Mouse (Mus musculus): ENCODE data around the gene Irs1. TPM values are rescaled to one million over a fixed set of nuclear protein-coding genes. Genes with fewer than 3 reads are reported as not detected.

The Irs1 gene
- polyA plus RNA-seq, 1 experiment from 2014 or later: 11.5 TPM

GRCm38 (mm10) chr1:82273529-82273928 is 17.7 kb downstream of the Irs1 start:
- ATAC-seq (ENCODE audit: insufficient read depth, low FRiP score, low TSS enrichment) (no peak), DNase-seq (ENCODE audit: low spot score) (no peak)
- no peak overlapping the region for H3K9ac ChIP-seq (ENCODE audit: low read length)
- no peak overlapping the region for H3K4me2 ChIP-seq (ENCODE audit: low read depth)
- H3K36me3 ChIP-seq (ENCODE audit: control insufficient read depth, insufficient read depth, low read length): peaks cover 5% of the 10 kb centered on the region
- H3K9me3 ChIP-seq (ENCODE audit: control insufficient read depth, low read length): no peaks in the 10 kb centered on the region
- no peaks in the 10 kb centered on the region for H3K4me1 ChIP-seq (ENCODE audit: control insufficient read depth, insufficient read depth, low read length)
- no peaks in the 10 kb centered on the region for H3K27me3 ChIP-seq (ENCODE audit: control insufficient read depth, insufficient read depth, low read length)
- no peak overlapping the region for H3K4me3 ChIP-seq (ENCODE audit: low read depth, low read length)
- H3K27ac ChIP-seq (ENCODE audit: low read depth, low read length): no peak overlapping the region
- WGBS: 25% methylated on average over 6 of the region's 6 CpGs

GRCm38 (mm10) chr1:82272231-82272630 is 19.0 kb downstream of the Irs1 start:
- no peaks in the 10 kb centered on the region for H3K4me1 ChIP-seq (ENCODE audit: control insufficient read depth, insufficient read depth, low read length)
- ATAC-seq (ENCODE audit: insufficient read depth, low FRiP score, low TSS enrichment): no peak
- no peak overlapping the region for H3K9ac ChIP-seq (ENCODE audit: low read length)
- H3K27me3 ChIP-seq (ENCODE audit: control insufficient read depth, insufficient read depth, low read length): no peaks in the 10 kb centered on the region
- peaks cover 5% of the 10 kb centered on the region for H3K36me3 ChIP-seq (ENCODE audit: control insufficient read depth, insufficient read depth, low read length)
- no peak overlapping the region for H3K27ac ChIP-seq (ENCODE audit: low read depth, low read length)
- no peak overlapping the region for H3K4me2 ChIP-seq (ENCODE audit: low read depth)
- H3K4me3 ChIP-seq (ENCODE audit: low read depth, low read length): no peak overlapping the region
- no peaks in the 10 kb centered on the region for H3K9me3 ChIP-seq (ENCODE audit: control insufficient read depth, low read length)
- no peak for DNase-seq (ENCODE audit: low spot score)
- 91% methylated on average over 5 of the region's 5 CpGs for WGBS

- no peaks in the 10 kb centered on the region for H3K27me3 ChIP-seq (ENCODE audit: control insufficient read depth, insufficient read depth, low read length)
- H3K4me2 ChIP-seq (ENCODE audit: low read depth): no peak overlapping the region
- ATAC-seq (ENCODE audit: insufficient read depth, low FRiP score, low TSS enrichment) (no peak), DNase-seq (ENCODE audit: low spot score) (no peak)
- WGBS: 88% methylated on average over 4 of the region's 4 CpGs
- H3K36me3 ChIP-seq (ENCODE audit: control insufficient read depth, insufficient read depth, low read length): no peaks in the 10 kb centered on the region
- no peak overlapping the region for H3K4me3 ChIP-seq (ENCODE audit: low read depth, low read length)
- H3K9ac ChIP-seq (ENCODE audit: low read length): no peak overlapping the region
- no peak overlapping the region for H3K27ac ChIP-seq (ENCODE audit: low read depth, low read length)
- H3K9me3 ChIP-seq (ENCODE audit: control insufficient read depth, low read length): no peaks in the 10 kb centered on the region
- no peaks in the 10 kb centered on the region for H3K4me1 ChIP-seq (ENCODE audit: control insufficient read depth, insufficient read depth, low read length)
Observed at GRCm38 (mm10) chr1:82267547-82267946, 23.7 kb downstream of the Irs1 start.

- Histone ChIP-seq H3K27me3 (ENCODE audit: control insufficient read depth, insufficient read depth, low read length) (no peaks in the 10 kb centered on the region), H3K27ac (ENCODE audit: low read depth, low read length) (no peak overlapping the region), H3K4me2 (ENCODE audit: low read depth) (no peak overlapping the region), H3K36me3 (ENCODE audit: control insufficient read depth, insufficient read depth, low read length) (no peaks in the 10 kb centered on the region), H3K9ac (ENCODE audit: low read length) (no peak overlapping the region), H3K4me3 (ENCODE audit: low read depth, low read length) (no peak overlapping the region), H3K9me3 (ENCODE audit: control insufficient read depth, low read length) (no peaks in the 10 kb centered on the region), H3K4me1 (ENCODE audit: control insufficient read depth, insufficient read depth, low read length) (no peaks in the 10 kb centered on the region)
- WGBS: 33% methylated on average over 1 of the region's 1 CpGs
- ATAC-seq (ENCODE audit: insufficient read depth, low FRiP score, low TSS enrichment): no peak
- no peak for DNase-seq (ENCODE audit: low spot score)
Observed at GRCm38 (mm10) chr1:82262331-82262730, 28.9 kb downstream of the Irs1 start.

- Histone ChIP-seq H3K36me3 (ENCODE audit: control insufficient read depth, insufficient read depth, low read length) (no peaks in the 10 kb centered on the region), H3K9ac (ENCODE audit: low read length) (no peak overlapping the region), H3K4me3 (ENCODE audit: low read depth, low read length) (no peak overlapping the region), H3K4me1 (ENCODE audit: control insufficient read depth, insufficient read depth, low read length) (no peaks in the 10 kb centered on the region), H3K27me3 (ENCODE audit: control insufficient read depth, insufficient read depth, low read length) (no peaks in the 10 kb centered on the region), H3K9me3 (ENCODE audit: control insufficient read depth, low read length) (no peaks in the 10 kb centered on the region), H3K4me2 (ENCODE audit: low read depth) (no peak overlapping the region), H3K27ac (ENCODE audit: low read depth, low read length) (no peak overlapping the region)
- no peak for DNase-seq (ENCODE audit: low spot score)
- WGBS: 81% methylated on average over 5 of the region's 5 CpGs
- ATAC-seq (ENCODE audit: insufficient read depth, low FRiP score, low TSS enrichment): no peak
Observed at GRCm38 (mm10) chr1:82261638-82262037, 29.6 kb downstream of the Irs1 start.

- Histone ChIP-seq H3K27ac (ENCODE audit: low read depth, low read length) (no peak overlapping the region), H3K9me3 (ENCODE audit: control insufficient read depth, low read length) (no peaks in the 10 kb centered on the region), H3K4me2 (ENCODE audit: low read depth) (no peak overlapping the region), H3K4me1 (ENCODE audit: control insufficient read depth, insufficient read depth, low read length) (no peaks in the 10 kb centered on the region), H3K9ac (ENCODE audit: low read length) (no peak overlapping the region), H3K27me3 (ENCODE audit: control insufficient read depth, insufficient read depth, low read length) (no peaks in the 10 kb centered on the region), H3K4me3 (ENCODE audit: low read depth, low read length) (no peak overlapping the region), H3K36me3 (ENCODE audit: control insufficient read depth, insufficient read depth, low read length) (no peaks in the 10 kb centered on the region)
- 56% methylated on average over 9 of the region's 9 CpGs for whole genome bisulfite sequencing
- ATAC-seq (ENCODE audit: insufficient read depth, low FRiP score, low TSS enrichment) (no peak), DNase-seq (ENCODE audit: low spot score) (no peak)
Observed at GRCm38 (mm10) chr1:82261053-82261618, 30.1 kb downstream of the Irs1 start.

- Histone ChIP-seq H3K4me2 (ENCODE audit: low read depth) (no peak overlapping the region), H3K9ac (ENCODE audit: low read length) (no peak overlapping the region), H3K36me3 (ENCODE audit: control insufficient read depth, insufficient read depth, low read length) (no peaks in the 10 kb centered on the region), H3K4me1 (ENCODE audit: control insufficient read depth, insufficient read depth, low read length) (no peaks in the 10 kb centered on the region), H3K27ac (ENCODE audit: low read depth, low read length) (no peak overlapping the region), H3K4me3 (ENCODE audit: low read depth, low read length) (no peak overlapping the region), H3K27me3 (ENCODE audit: control insufficient read depth, insufficient read depth, low read length) (no peaks in the 10 kb centered on the region), H3K9me3 (ENCODE audit: control insufficient read depth, low read length) (no peaks in the 10 kb centered on the region)
- DNase-seq (ENCODE audit: low spot score) (no peak), ATAC-seq (ENCODE audit: insufficient read depth, low FRiP score, low TSS enrichment) (no peak)
- whole genome bisulfite sequencing: 62% methylated on average over 3 of the region's 3 CpGs
Observed at GRCm38 (mm10) chr1:82260055-82260454, 31.2 kb downstream of the Irs1 start.

GRCm38 (mm10) chr1:82258331-82258730 is 32.9 kb downstream of the Irs1 start:
- no peak overlapping the region for H3K27ac ChIP-seq (ENCODE audit: low read depth, low read length)
- no peak overlapping the region for H3K9ac ChIP-seq (ENCODE audit: low read length)
- 55% methylated on average over 7 of the region's 7 CpGs for WGBS
- H3K36me3 ChIP-seq (ENCODE audit: control insufficient read depth, insufficient read depth, low read length): no peaks in the 10 kb centered on the region
- no peak overlapping the region for H3K4me3 ChIP-seq (ENCODE audit: low read depth, low read length)
- ATAC-seq (ENCODE audit: insufficient read depth, low FRiP score, low TSS enrichment) (no peak), DNase-seq (ENCODE audit: low spot score) (no peak)
- no peak overlapping the region for H3K4me2 ChIP-seq (ENCODE audit: low read depth)
- no peaks in the 10 kb centered on the region for H3K27me3 ChIP-seq (ENCODE audit: control insufficient read depth, insufficient read depth, low read length)
- H3K4me1 ChIP-seq (ENCODE audit: control insufficient read depth, insufficient read depth, low read length): no peaks in the 10 kb centered on the region
- no peaks in the 10 kb centered on the region for H3K9me3 ChIP-seq (ENCODE audit: control insufficient read depth, low read length)

GRCm38 (mm10) chr1:82257457-82257856 is 33.8 kb downstream of the Irs1 start:
- H3K4me1 ChIP-seq (ENCODE audit: control insufficient read depth, insufficient read depth, low read length): no peaks in the 10 kb centered on the region
- H3K27ac ChIP-seq (ENCODE audit: low read depth, low read length): no peak overlapping the region
- no peak overlapping the region for H3K9ac ChIP-seq (ENCODE audit: low read length)
- no peak overlapping the region for H3K4me2 ChIP-seq (ENCODE audit: low read depth)
- no peaks in the 10 kb centered on the region for H3K27me3 ChIP-seq (ENCODE audit: control insufficient read depth, insufficient read depth, low read length)
- ATAC-seq (ENCODE audit: insufficient read depth, low FRiP score, low TSS enrichment) (no peak), DNase-seq (ENCODE audit: low spot score) (no peak)
- no peaks in the 10 kb centered on the region for H3K36me3 ChIP-seq (ENCODE audit: control insufficient read depth, insufficient read depth, low read length)
- no peaks in the 10 kb centered on the region for H3K9me3 ChIP-seq (ENCODE audit: control insufficient read depth, low read length)
- no peak overlapping the region for H3K4me3 ChIP-seq (ENCODE audit: low read depth, low read length)
- WGBS: 62% methylated on average over 5 of the region's 5 CpGs

All from neural tube, embryonic 11.5 days (tissue).